Mouse (Mus musculus) spleen, adult 12 weeks (tissue): ENCODE results near the gene Tldc2.

Experiments
- DNase-seq: peaks from one replicate; pipeline ENCODE4 v3.0.0; 2022; ENCODE audit warnings: low spot score

Tldc2 gene

GRCm38 (mm10) chr2:157060557-157061305 lies 26.1 kb upstream of the Tldc2 start:
- DNase-seq, result no peak

- peak; percentile 30 for DNase-seq
Measured at GRCm38 (mm10) chr2:157063241-157063700, 23.6 kb upstream of the Tldc2 start.

- no peak for DNase-seq
Measured at GRCm38 (mm10) chr2:157064136-157064535, 22.7 kb upstream of the Tldc2 start.

- no peak for DNase-seq
Measured at GRCm38 (mm10) chr2:157064978-157065878, 21.6 kb upstream of the Tldc2 start.

- no peak for DNase-seq
Measured at GRCm38 (mm10) chr2:157065879-157066226, 21.0 kb upstream of the Tldc2 start.

DNA sequence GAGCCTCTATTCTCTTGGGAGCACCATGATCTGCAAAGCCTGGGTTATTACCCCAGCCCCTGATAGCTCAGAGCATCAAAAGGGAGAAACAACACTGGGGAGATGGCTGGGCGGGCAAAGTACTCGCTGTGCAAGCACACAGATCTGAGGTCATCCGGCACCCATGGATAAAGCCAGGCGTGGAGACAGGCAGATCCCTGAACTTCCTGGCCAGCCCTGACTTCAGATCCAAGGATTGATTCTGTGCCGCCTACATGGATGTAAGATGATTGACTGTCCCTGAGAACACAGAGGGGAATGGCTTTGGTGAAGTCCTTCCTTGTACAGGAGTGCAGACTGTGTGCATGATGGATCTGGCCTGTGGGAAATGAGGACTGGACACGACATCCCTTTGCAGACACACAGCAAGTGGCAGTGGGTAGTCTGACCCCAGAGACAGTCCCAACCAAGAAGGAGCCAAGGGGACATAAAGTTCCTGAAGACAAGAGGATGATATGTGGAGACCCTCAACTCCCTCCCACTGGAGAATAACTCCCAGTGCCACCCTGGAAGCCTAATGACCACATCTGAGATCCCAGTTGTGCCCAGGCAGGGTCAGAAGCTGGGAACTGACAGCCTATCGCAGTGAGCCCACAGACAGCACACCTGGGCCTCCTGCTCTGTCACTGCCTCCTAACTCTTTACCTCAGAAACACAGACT lies 20.0 kb upstream of the Tldc2 start:
- DNase-seq, result no peak

- DNase-seq, result no peak
Measured at GRCm38 (mm10) chr2:157068701-157069354, 18.0 kb upstream of the Tldc2 start.

DNA sequence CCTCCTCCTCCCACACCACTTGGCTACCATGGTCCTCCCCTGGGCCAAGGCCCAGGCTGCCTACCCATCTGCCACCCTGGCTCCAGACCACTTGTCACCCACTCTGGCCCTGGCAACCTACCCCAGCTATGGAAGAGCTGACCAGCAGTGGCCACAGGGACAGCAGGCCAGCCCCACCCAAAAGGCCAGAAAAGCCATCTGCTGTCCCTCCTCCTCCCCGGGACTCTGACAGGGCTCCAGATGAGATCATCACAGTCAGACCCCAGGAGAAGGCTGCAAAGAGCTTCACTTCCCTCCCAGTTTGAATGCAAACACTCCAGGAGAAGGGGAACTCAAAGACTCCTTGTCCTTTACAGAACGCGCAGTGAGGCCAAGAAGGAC lies 17.5 kb upstream of the Tldc2 start:
- no peak for DNase-seq

DNA sequence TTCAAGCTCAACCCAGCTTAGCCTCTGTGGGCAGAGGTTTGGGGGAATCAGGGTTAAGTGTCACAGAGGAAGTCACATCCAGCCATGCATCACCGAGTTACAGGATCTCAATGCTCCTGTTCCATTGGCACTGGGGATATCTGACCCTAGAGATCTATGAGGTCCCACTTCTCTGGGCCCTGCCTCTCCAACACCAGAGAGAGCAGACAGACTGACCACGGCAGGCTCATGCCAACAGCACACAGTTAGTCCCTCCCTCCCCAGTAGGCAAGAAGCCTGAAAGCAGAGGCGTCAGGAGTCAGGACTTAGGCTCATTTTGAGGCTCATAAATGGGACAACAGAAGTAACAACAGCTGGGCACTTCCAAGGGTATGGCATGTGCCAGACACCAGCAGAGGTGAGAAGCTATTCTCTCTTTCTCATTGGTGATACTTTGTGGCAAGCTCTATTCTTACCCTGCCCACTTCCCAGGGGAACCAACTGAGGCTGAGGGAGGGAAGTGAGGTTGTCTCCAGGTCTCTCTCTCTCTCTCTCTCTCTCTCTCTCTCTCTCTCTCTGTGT lies 17.0 kb upstream of the Tldc2 start:
- DNase-seq, result no peak

DNA sequence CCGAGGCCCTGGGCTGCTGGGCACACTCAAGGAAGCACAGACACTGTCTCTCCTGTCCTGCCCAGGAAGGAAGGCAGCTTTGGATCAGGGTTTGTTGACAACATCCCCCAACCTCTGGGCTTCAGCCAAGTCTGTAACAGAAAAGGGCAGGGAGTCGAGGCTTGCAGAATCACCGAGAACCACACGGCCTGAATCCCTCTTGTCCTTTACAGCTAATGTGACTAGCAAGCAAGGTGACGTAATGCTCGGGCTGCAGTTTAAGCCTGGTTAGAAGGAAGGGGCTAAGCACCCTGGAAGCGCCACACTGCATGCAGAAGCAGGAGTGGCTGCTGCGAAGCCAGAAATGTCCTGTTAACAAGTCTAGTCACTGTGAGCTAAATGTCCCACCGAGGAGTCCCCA lies 16.5 kb upstream of the Tldc2 start:
- no peak for DNase-seq

DNA sequence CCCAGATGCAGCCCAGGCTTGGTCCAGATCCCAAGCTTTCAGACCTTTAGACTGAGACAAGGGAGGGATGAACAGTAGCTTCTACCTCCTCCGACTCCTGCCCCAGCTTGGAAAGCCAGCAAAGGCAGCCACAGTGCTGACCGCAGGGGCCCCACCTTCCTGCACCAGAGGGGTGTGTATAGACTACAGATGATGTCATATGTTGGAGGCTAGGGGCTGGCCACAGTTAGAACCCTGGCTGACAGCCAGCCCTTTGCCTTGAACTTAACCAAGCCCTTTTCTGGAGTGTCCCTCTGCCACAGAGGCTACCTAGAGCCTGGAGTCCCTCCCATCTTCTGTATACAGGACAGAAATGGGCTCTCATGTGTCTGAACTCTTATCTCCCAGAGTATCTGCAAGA lies 15.3 kb upstream of the Tldc2 start:
- DNase-seq, result no peak

DNA sequence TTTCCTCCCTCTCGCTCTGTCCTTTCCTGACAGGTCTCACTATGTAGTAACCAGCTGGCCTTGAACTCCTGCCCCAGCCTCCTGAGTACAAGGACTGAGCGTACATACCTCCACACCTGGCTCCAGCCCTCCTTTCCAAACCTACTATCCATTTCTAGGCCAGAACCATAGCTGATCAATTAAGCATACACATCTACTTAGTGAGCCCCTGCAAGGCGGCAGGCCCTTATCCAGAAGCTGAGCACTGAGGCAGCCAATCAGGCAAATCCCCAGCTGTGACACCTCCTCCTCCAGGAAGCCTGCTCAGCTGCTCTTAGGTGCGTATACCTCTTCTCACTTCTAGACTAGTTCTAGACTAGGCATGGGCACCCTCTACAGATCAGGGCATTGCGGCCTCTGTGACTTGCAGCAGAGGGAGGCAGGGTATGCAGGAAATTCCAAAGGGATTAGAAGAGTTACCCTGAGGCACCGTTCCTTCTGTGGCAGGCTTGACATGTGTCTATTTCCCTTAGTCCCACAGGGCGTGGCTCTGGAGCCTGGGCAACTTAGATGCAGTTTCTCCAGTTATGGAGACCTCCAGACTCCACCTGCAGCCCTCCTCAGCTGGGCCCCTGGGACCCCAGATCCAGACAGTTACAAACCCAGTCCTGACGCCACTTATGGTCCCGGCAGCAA lies 14.4 kb upstream of the Tldc2 start:
- no peak for DNase-seq

GRCm38 (mm10) chr2:157073378-157074052 lies 13.3 kb upstream of the Tldc2 start:
- no peak for DNase-seq

GRCm38 (mm10) chr2:157074186-157074724 lies 12.6 kb upstream of the Tldc2 start:
- no peak for DNase-seq

GRCm38 (mm10) chr2:157074772-157075171 lies 12.1 kb upstream of the Tldc2 start:
- no peak for DNase-seq

DNA sequence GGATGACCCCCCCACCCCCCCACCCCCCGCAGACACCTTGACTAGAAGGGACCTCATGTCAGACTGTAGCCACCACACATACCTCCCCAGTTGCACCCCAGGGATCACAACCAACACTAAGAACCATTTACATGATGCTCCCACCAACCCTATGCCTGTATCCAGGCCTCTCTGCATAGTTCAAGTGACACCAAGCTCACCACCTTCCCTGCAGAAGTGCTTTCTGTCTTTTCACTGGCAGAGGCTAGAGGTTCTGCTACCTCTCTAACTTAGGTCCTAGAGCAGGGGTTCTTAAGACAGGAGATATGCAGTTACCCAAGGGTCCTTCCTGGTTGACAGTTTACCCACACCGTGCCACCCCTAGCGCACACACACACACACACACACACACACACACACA lies 11.6 kb upstream of the Tldc2 start:
- no peak for DNase-seq

DNA sequence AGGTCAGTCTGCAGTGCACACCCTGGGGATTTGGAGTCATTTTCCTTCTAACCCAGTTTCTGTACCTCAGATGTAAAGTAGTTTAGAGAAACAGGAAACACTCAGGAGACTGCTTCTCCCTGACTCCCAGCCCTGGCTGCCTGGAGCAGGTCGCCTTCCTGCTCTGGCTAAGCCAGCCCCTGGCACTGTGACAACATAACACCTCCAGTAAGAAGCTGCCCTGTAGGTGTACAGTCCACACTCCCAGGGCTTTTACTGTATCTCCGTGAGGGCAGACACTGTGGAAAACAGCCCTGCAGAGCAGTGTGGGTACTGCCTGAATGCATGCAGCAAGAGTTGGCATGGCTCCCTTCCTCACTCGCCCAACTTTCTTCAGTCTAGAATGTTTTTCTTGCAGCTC lies 11.2 kb upstream of the Tldc2 start:
- no peak for DNase-seq

GRCm38 (mm10) chr2:157076585-157076984 lies 10.3 kb upstream of the Tldc2 start:
- DNase-seq, result no peak

DNA sequence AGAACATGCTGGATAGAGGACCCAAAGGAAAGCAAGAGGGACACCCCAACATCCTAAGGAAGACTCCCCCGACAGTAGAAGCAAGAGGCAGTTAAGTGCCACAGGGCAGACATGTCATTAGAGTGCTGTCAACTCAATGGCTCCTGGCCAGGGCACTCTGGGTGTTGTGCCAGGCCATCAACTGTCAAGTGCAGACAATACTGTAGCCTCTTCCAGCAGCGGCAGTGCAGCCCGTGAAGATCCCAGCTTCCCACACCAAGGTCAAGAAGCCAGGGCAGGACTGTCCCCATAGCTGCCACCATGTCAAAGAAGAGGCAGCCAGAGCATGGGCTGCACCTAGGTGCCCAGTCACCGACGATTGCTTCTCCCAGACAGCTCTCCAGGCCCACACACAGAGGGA lies 9.7 kb upstream of the Tldc2 start:
- no peak for DNase-seq

DNA sequence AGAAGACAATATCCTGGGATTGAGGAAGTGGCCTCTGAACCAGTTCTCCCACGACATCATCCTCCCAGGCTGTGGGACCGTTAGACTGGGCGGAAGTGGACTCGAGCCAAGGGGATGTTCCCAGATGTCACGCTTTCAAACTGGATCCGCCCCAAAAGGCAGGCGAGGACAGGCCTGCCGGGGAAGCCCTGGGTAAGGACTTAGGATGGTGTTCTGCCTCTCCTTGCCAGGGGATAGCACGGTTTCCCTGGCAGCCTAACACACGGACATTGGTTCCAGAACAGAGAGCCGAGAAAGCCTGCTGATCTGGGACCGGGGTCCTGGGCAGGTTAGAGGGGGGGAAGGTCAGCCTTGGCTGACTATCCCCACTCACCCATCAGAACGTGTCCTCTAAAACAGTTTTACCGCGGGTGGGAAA lies 9.2 kb upstream of the Tldc2 start:
- DNase-seq, result no peak
